Mouse (Mus musculus) G1E (cell line): Measurements from ENCODE around the gene Gm10392. TPM values are rescaled to one million over a fixed set of nuclear protein-coding genes. Genes with fewer than 3 reads are reported as not detected.

Experiments
- ATAC-seq: 2 replicates; pipeline ENCODE4 v1.8.0; 2016; ENCODE audit warnings: mild to moderate bottlenecking; ENCODE audit not compliant: insufficient number of reproducible peaks, poor library complexity, low FRiP score, severe bottlenecking; ENCODE audit errors: extremely low read depth
- DNase-seq: peaks from one replicate; pipeline ENCODE4 v3.0.0; 2012; ENCODE audit warnings: low spot score
- H3K27me3 ChIP-seq: 2 replicates; pipeline ENCODE4 v1.6.1; 2012; ENCODE audit warnings: mild to moderate bottlenecking, low read length, inconsistent platforms; ENCODE audit not compliant: insufficient read depth
- H3K36me3 ChIP-seq: replicated peaks from 2 replicates; pipeline ENCODE3; 2012; ENCODE audit warnings: mild to moderate bottlenecking, inconsistent platforms
- H3K4me1 ChIP-seq: 2 replicates; pipeline ENCODE4 v1.6.1; 2012; ENCODE audit warnings: low read depth, low read length, inconsistent platforms, mixed read lengths; ENCODE audit not compliant: insufficient read depth
- H3K4me3 ChIP-seq: 2 replicates; pipeline ENCODE4 v1.5.1; 2012; ENCODE audit warnings: low read depth, mild to moderate bottlenecking, inconsistent platforms, low read length, moderate library complexity, mixed read lengths
- H3K9me3 ChIP-seq: replicated peaks from 2 replicates; pipeline ENCODE4 v1.6.1; 2012; ENCODE audit warnings: inconsistent platforms
- CTCF ChIP-seq: IDR thresholded peaks from 2 replicates; pipeline ENCODE4 v1.5.1; 2012; ENCODE audit warnings: low read depth, low read length, inconsistent platforms, mixed read lengths
- GATA1 ChIP-seq: IDR thresholded peaks from 2 replicates; pipeline ENCODE4 v1.6.1; 2012; ENCODE audit warnings: borderline replicate concordance, low read length, inconsistent platforms, mixed read lengths
- GATA2 ChIP-seq: IDR thresholded peaks from 2 replicates; pipeline ENCODE4 v1.6.1; 2012; ENCODE audit warnings: low read depth, low read length, inconsistent platforms, borderline replicate concordance
- POLR2AphosphoS5 ChIP-seq: IDR thresholded peaks from 2 replicates; pipeline ENCODE4 v1.6.1; 2012; ENCODE audit warnings: low read depth, low read length, inconsistent platforms; ENCODE audit not compliant: insufficient replicate concordance
- TAL1 ChIP-seq: conservative IDR thresholded peaks from 2 replicates; pipeline ENCODE4 v1.6.1; 2012; ENCODE audit warnings: low read depth, low read length, inconsistent platforms, mixed read lengths
- polyA plus RNA-seq: library from polyadenylated mRNA; stranded (reverse); fragments of >175 nt; gene quantifications from 2 replicates; pipeline ENCODE4 v1.2.3, GENCODE M21; 2012
- total RNA-seq, 2 experiments: library from RNA; stranded (forward) in 1 of 2; stranded (reverse) in 1 of 2; fragments of 200-1000 nt in 1 of 2; fragments of >200 nt in 1 of 2; fragmentation: Nextera tagmentation in 1 of 2; gene quantifications; 2 replicates each; pipeline ENCODE4 v1.2.3; 2014 to 2017

Gm10392 gene
- total and polyA plus RNA-seq, 3 experiments = 0.38 TPM; not detected in 2

GRCm38 (mm10) chr11:77503511-77503910 is 15.5 kb downstream of the Gm10392 start:
- Histone ChIP-seq H3K4me3 (no peak overlapping the region), H3K9me3 (no peaks in the 10 kb centered on the region), H3K4me1 (peaks cover 20% of the 10 kb centered on the region), H3K27me3 (no peaks in the 10 kb centered on the region), H3K36me3 (peaks cover 97% of the 10 kb centered on the region)
- ATAC-seq (no peak), DNase-seq (no peak)
- no peak for TF ChIP-seq CTCF
- TF ChIP-seq GATA2 = no peak
- TF ChIP-seq GATA1 = no peak

- DNase-seq (no peak), ATAC-seq (no peak)
- peaks cover 97% of the 10 kb centered on the region for H3K36me3 ChIP-seq
- peaks cover 26% of the 10 kb centered on the region for H3K4me1 ChIP-seq
- TF ChIP-seq TAL1 (no peak), POLR2AphosphoS5 (no peak), CTCF (no peak), GATA1 (no peak), GATA2 (no peak)
- no peaks in the 10 kb centered on the region for H3K27me3 ChIP-seq
- H3K4me3 ChIP-seq = no peak overlapping the region
- H3K9me3 ChIP-seq = no peaks in the 10 kb centered on the region
Measured at GRCm38 (mm10) chr11:77502481-77502880, 16.5 kb downstream of the Gm10392 start.

DNA sequence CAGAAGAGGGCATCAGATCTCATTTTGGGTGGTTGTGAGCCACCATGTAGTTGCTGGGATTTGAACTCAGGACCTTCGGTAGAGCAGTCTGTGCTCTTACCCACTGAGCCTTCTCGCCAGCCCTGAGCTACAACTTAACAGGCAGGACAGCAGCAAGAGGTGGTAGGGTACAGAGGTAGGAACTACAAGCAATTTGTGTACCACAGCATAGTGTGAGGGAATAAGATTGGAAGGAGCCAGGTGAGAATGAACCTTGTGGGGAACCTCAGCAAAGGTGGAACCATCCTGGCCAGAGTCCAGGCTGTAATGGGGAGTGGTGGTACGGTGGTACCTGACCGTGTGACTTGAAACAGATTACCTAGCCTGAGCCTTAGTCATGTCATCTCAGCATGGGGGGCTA is 17.0 kb downstream of the Gm10392 start:
- no peak for DNase-seq
- H3K4me3 ChIP-seq = no peak overlapping the region
- TF ChIP-seq GATA2 = no peak
- TF ChIP-seq CTCF = no peak
- no peak for TF ChIP-seq TAL1
- TF ChIP-seq POLR2AphosphoS5 = no peak
- no peak for TF ChIP-seq GATA1
- peaks cover 97% of the 10 kb centered on the region for H3K36me3 ChIP-seq
- peaks cover 31% of the 10 kb centered on the region for H3K4me1 ChIP-seq
- no peaks in the 10 kb centered on the region for H3K9me3 ChIP-seq
- no peak for ATAC-seq
- no peaks in the 10 kb centered on the region for H3K27me3 ChIP-seq

DNA sequence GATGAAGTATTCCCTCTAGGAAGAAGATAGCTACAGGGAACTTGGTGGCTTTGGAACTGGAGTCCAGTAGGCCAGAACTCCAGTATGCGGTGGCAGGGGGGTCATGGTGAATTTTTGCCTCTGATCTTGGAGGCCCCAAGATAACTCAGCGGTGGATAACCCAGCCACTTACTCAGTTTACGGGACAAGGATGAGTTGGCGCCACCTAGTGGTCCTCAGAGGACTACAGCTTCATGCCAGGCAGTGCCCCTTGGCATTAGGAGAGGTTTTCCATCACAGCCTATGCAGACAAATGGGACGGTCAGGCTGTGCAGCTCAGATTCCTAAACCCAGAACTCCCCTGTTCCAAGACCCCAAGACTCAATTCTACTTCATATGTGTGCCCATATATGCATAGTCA is 17.6 kb downstream of the Gm10392 start:
- peaks cover 34% of the 10 kb centered on the region for H3K4me1 ChIP-seq
- DNase-seq (peak; percentile 54), ATAC-seq (no peak)
- H3K36me3 ChIP-seq = peaks cover 95% of the 10 kb centered on the region
- H3K27me3 ChIP-seq = no peaks in the 10 kb centered on the region
- no peak overlapping the region for H3K4me3 ChIP-seq
- H3K9me3 ChIP-seq = no peaks in the 10 kb centered on the region
- TF ChIP-seq CTCF (peak; percentile 84), TAL1 (no peak), GATA2 (no peak), POLR2AphosphoS5 (no peak), GATA1 (no peak)

- ATAC-seq (no peak), DNase-seq (no peak)
- Histone ChIP-seq H3K27me3 (no peaks in the 10 kb centered on the region), H3K36me3 (peaks cover 92% of the 10 kb centered on the region), H3K4me1 (peaks cover 41% of the 10 kb centered on the region), H3K9me3 (no peaks in the 10 kb centered on the region), H3K4me3 (no peak overlapping the region)
- no peak for TF ChIP-seq GATA1
- TF ChIP-seq GATA2 = no peak
- TF ChIP-seq TAL1 = no peak
- no peak for TF ChIP-seq POLR2AphosphoS5
- no peak for TF ChIP-seq CTCF
Measured at GRCm38 (mm10) chr11:77500361-77501325, 18.4 kb downstream of the Gm10392 start.

DNA sequence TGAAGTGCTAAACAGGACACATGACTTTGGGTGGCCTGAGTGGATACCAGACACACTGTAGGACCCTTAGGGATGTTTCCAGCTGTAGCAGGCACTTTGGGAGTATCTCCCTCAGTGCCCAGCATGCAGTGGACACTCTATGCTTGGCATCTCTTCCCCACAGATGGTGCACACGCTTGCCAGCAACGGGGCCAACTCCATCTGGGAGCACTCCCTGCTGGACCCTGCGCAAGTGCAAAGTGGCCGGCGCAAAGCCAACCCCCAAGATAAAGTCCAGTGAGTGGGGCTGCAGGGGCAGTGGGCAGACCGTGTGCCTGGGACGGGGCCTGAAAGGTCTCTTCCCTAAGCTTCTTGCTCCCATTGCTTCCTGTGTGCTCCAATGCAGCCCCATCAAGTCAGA is 19.6 kb downstream of the Gm10392 start:
- ATAC-seq (no peak), DNase-seq (no peak)
- peaks cover 88% of the 10 kb centered on the region for H3K36me3 ChIP-seq
- TF ChIP-seq GATA2 (no peak), GATA1 (no peak), TAL1 (no peak), CTCF (no peak)
- peaks cover 54% of the 10 kb centered on the region for H3K4me1 ChIP-seq
- H3K4me3 ChIP-seq = no peak overlapping the region
- no peaks in the 10 kb centered on the region for H3K27me3 ChIP-seq
- H3K9me3 ChIP-seq = no peaks in the 10 kb centered on the region
